Mouse (Mus musculus): ENCODE measurements around the gene Entr1. TPM values are rescaled to one million over a fixed set of nuclear protein-coding genes. Genes with fewer than 3 reads are reported as not detected.

Gene Entr1
- 100 to 1,000 TPM; 141 to 145 TPM for polyA plus RNA-seq (2017; shearing (Covaris generic))

DNA sequence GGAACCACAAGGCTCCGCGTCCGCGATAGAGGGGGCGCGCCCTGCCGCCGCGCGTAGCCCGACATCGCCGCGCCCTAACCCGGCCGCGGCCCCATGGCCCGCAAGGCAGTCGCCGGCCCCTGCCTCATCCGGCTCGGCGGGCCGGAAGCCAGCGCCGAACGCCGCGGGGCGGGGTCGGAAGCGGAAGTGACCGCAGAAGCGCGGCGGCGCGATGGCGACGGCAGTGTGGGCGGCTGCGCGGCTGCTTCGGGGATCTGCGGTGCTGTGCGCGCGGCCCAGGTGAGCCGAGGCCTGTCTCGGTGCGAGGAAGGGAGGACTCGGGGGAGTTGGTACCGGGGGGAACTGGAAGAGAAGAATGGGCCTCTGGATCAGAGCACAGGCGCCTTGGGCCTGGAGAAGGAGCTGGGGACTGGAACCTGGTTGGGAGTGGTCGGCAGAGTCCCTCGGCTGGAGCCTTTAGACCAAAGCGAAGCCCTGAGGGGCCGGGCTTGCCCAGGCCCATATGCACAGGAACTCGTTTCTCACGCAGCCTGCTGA lies at the start of gene Entr1, which contains the start of gene Pmpca:
Entr1 (minus strand) TSS at position 163 of the 537 bp plus-strand sequence.
Pmpca (plus strand) TSS at position 186 of the 537 bp plus-strand sequence.

DNA sequence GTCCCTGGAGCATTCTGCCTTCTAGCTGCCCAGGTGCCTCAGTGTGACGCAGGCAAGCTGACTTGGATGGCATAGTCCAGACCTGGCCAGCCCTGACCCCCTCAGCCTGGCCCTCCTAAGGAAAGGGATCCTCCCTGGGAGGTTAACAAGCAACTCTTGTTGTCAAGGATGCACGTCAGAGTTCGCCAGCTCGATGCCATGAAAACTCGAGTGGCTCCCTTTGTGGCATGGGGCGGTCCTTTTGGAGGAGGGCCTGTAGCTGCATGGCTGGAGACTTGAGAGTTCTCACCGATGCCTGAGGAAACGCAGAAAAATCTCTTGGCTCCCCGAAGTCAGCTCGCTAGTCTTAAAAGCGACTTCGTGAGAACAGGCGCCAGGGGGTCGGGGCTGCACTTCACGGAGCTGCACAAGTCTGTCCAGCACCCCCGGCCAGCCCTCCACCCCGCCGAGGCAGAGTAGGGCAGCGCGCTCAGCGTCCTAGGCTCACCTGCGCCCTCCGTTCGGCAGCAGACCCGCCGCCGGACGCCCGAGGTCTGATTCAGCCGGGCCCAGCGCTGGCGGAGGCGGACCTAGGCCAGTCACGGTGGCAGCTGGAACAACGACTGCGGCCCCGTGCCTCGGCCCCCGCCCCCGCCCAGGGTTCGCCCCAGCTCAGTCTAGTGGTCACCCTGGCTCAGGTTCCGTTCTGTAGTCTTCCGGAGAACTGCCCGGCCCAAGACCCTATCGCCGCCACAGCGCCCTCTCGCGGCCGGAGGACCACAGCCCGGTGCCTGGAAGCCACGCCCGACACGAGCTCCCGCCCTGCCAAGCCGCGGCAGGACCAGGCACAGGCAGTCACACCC lies 19.6 kb upstream of the Entr1 start, which contains the start of gene Inpp5e:
Inpp5e (minus strand) TSS at position 689 of the 842 bp plus-strand sequence.

GRCm38 (mm10) chr2:26380131-26380771 lies 8.9 kb downstream of the Entr1 start, which contains the start of gene Snapc4:
Gene Snapc4 (minus strand): TSS chr2:26380653.

DNA sequence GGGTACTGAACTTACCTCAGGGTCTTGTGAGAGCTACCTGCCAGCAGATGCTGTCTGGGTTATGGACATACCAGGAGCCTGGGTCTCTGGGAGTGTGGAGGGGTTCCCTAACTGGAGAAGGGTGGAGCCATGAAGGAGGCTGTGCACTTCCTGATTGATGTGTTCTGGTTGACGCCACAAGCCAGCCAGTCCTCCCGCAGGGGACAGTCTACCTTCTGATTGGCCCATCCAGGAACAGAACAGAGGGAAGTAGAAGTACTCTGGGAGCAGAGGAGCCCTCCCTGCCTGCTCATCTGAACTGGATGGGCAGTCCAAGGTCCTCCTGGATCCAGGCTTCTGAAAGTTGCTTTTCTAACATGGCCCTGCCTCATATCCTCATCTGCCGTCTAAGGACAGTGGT lies 28.3 kb downstream of the Entr1 start, which contains the start of gene Card9:
Card9 (minus strand) TSS at position 147 of the 400 bp plus-strand sequence.

GRCm38 (mm10) chr2:26351358-26352290 lies 37.5 kb downstream of the Entr1 start, which contains the start of gene Dnlz:
Gene Dnlz (minus strand): TSS chr2:26352110.

Other genes with a start within 250 kb of the Entr1 start
- not detected for gene Lhx3, start 181.0 kb downstream of the Entr1 start, polyA plus RNA-seq (2017; shearing (Covaris generic))
- gene Qsox2, start 151.8 kb downstream of the Entr1 start, polyA plus RNA-seq (2017; shearing (Covaris generic)) = 1 to 10 TPM; 5.3 to 5.9 TPM
- gene Ccdc187, start 94.8 kb downstream of the Entr1 start, polyA plus RNA-seq (2017; shearing (Covaris generic)) = under 1 TPM in 1 of 2 experiments, not detected in 1; 0.10 TPM
- 1 to 10 TPM; 7.7 to 8.0 TPM for gene Gpsm1, start 73.8 kb downstream of the Entr1 start, polyA plus RNA-seq (2017; shearing (Covaris generic))
- 10 to 100 TPM; 16.2 to 19.0 TPM for gene Dnlz, start 37.2 kb downstream of the Entr1 start, polyA plus RNA-seq (2017; shearing (Covaris generic))
- 1 to 10 TPM; 2.2 to 5.9 TPM for gene Card9, start 28.4 kb downstream of the Entr1 start, polyA plus RNA-seq (2017; shearing (Covaris generic))
- 10 to 100 TPM; 33.2 to 37.9 TPM for gene Snapc4, start 8.7 kb downstream of the Entr1 start, polyA plus RNA-seq (2017; shearing (Covaris generic))
- 10 to 100 TPM; 77.5 to 86.2 TPM for gene Pmpca, start within 50 bp of the Entr1 start, polyA plus RNA-seq (2017; shearing (Covaris generic))
- gene Inpp5e, start 19.9 kb upstream of the Entr1 start, polyA plus RNA-seq (2017; shearing (Covaris generic)) = 10 to 100 TPM; 26.4 to 29.8 TPM
- 10 to 100 TPM; 21.7 to 46.1 TPM for gene Sec16a, start 55.9 kb upstream of the Entr1 start, polyA plus RNA-seq (2017; shearing (Covaris generic))
- 10 to 100 TPM; 27.3 to 44.7 TPM for gene Notch1, start 127.3 kb upstream of the Entr1 start, polyA plus RNA-seq (2017; shearing (Covaris generic))
- 1 to 10 TPM in 1 of 2 experiments, under 1 TPM in 1; 0.93 to 1.8 TPM for gene Egfl7, start 190.7 kb upstream of the Entr1 start, polyA plus RNA-seq (2017; shearing (Covaris generic))
- gene Gm20532, start 197.3 kb upstream of the Entr1 start, polyA plus RNA-seq (2017; shearing (Covaris generic)) = not detected
- 10 to 100 TPM; 16.6 to 23.4 TPM for gene Agpat2, start 215.1 kb upstream of the Entr1 start, polyA plus RNA-seq (2017; shearing (Covaris generic))
- gene Fam69b, start 239.1 kb upstream of the Entr1 start, polyA plus RNA-seq (2017; shearing (Covaris generic)) = 10 to 100 TPM in 1 of 2 experiments, 1 to 10 TPM in 1; 3.8 to 10.7 TPM

All from activated CD4-positive, CD25-positive, alpha-beta regulatory T cell (primary cell).